ENCODE assay signal across 8 mouse cellular contexts in the genomic region with DNA sequence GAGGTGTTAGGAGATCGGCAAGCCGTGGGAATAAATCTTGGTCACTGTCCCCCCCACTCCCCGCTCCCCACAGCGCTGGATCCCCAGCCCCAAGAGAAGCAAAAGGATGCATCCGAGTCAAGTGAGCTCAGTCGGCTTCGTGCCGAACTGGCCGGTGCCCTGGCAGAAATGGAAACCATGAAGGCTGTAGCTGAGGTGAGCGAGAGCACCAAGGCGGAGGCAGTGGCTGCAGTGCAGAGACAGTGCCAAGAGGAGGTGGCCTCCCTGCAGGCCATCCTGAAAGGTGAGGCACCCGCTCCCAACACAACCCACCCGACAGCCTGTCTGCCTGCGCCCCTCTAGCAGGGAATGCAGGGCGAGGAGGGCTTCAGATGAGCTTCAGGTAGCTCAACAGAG. TPM values are rescaled to one million over a fixed set of nuclear protein-coding genes. Genes with fewer than 3 reads are reported as not detected.
A peak's percentile ranks its signal among the peaks of the same experiment; 100 is the strongest.
DNase-seq lines count a peak whose midpoint lies in the region; ATAC-seq and TF ChIP-seq lines count a peak whose summit lies in the region.

No protein-coding gene starts in this region.

- peaks cover 11% of the 10 kb centered on the region for H3K36me3 ChIP-seq in liver, adult 2 months (ENCODE audit: control insufficient read depth, insufficient read depth, low read length)
- H3K36me3 ChIP-seq in limb, embryonic 12.5 days: peaks cover 29% of the 10 kb centered on the region; the same call in 1 of the 2 replicates

- 0 out of 2 replicates have a peak, but pooled peaks cover 7% of the 10 kb centered on the region for H3K9me3 ChIP-seq in limb, embryonic 12.5 days

- H3K4me2 ChIP-seq in limb, embryonic 12.5 days: peak overlapping the region; percentile 78

- H3K27me3 ChIP-seq in liver, adult 2 months (ENCODE audit: control insufficient read depth, insufficient read depth, low read length): no peaks in the 10 kb centered on the region
- H3K27me3 ChIP-seq in limb, embryonic 12.5 days: no peaks in the 10 kb centered on the region

- H3K4me3 ChIP-seq in liver, adult 2 months (ENCODE audit: insufficient read depth, low read depth, low read length): peak overlapping the region; percentile 79
- H3K4me3 ChIP-seq in embryonic fibroblast, embryonic 13.5 days (ENCODE audit: insufficient read depth, low read length): peak overlapping the region; percentile 77
- H3K4me3 ChIP-seq in limb, embryonic 12.5 days (replicated peaks): peak overlapping the region; percentile 66

- DNase-seq in liver, adult 2 months (ENCODE audit: extremely low read depth, low read depth, low spot score): no peak
- DNase-seq in liver: no peak
- DNase-seq in ovary, postnatal 10 days (ENCODE audit: low spot score): no peak
- DNase-seq in spleen, postnatal 14 days (ENCODE audit: low spot score in 2 of 2): no peak
- DNase-seq in urinary bladder, postnatal 36 days (ENCODE audit: low spot score in 2 of 2): no peak

- no peak overlapping the region for H3K27ac ChIP-seq in liver, adult 2 months (replicated peaks; ENCODE audit: insufficient read depth, low read depth, low read length)
- no peak overlapping the region for H3K27ac ChIP-seq in embryonic fibroblast, embryonic 13.5 days (ENCODE audit: insufficient read depth, low read length)
- H3K27ac ChIP-seq in limb, embryonic 12.5 days: no peak overlapping the region

- TF ChIP-seq POLR2A in liver, adult 2 months (IDR thresholded peaks at IDR 0.05; ENCODE audit: extremely low read depth, insufficient read depth, low read length): no peak
- TF ChIP-seq POLR2A in embryonic fibroblast, embryonic 13.5 days (IDR thresholded peaks at IDR 0.05; ENCODE audit: low read depth, low read length): no peak

- ATAC-seq in limb, embryonic 12.5 days (ENCODE audit: insufficient number of reproducible peaks, insufficient read depth, low FRiP score, low TSS enrichment, low read depth): peak; percentile 26; the same call in 1 of the 2 replicates
- peak; percentile 3; the same call in 1 of the 2 replicates for ATAC-seq in neutrophil, adult 5-6 weeks (ENCODE audit: extremely low read depth, insufficient number of reproducible peaks, low FRiP score, poor library complexity, severe bottlenecking)

- 26% methylated on average over 15 of the region's 15 CpGs for WGBS in liver, adult 2 months
- WGBS in limb, embryonic 12.5 days: 35% methylated on average over 15 of the region's 15 CpGs

- H3K9ac ChIP-seq in liver, adult 2 months (ENCODE audit: low read depth, low read length): peak overlapping the region; percentile 14; the same call in 1 of the 2 replicates
- peak overlapping the region; percentile 80 for H3K9ac ChIP-seq in limb, embryonic 12.5 days (replicated peaks)

- TF ChIP-seq CTCF in liver, adult 2 months (IDR thresholded peaks at IDR 0.05; ENCODE audit: low read depth, low read length): no peak
- TF ChIP-seq CTCF in embryonic fibroblast, embryonic 13.5 days (IDR thresholded peaks at IDR 0.05; ENCODE audit: borderline replicate concordance, insufficient read depth, low read length): no peak

- peaks cover 8% of the 10 kb centered on the region for H3K4me1 ChIP-seq in liver, adult 2 months (ENCODE audit: control insufficient read depth, insufficient read depth, low read length)
- no peaks in the 10 kb centered on the region for H3K4me1 ChIP-seq in embryonic fibroblast, embryonic 13.5 days (ENCODE audit: control insufficient read depth, insufficient read depth, low read length)
- H3K4me1 ChIP-seq in limb, embryonic 12.5 days (replicated peaks): peaks cover 18% of the 10 kb centered on the region

- no peaks in the 10 kb centered on the region for H3K79me2 ChIP-seq in liver, adult 2 months (ENCODE audit: control insufficient read depth, insufficient read depth, low read length)

RNA-seq across cellular contexts. Expression of gene Rabep2, which starts 0.9 kb away (rescaled TPM):
- total RNA-seq in liver, adult 2 months (2014; rRNA removed): 6.5 and 8.6 TPM in 2 replicates
- 9.8 and 15.1 TPM in 2 replicates for polyA plus RNA-seq in liver, adult 2 months (2012; rRNA removed)
- polyA plus RNA-seq in embryonic fibroblast, embryonic 13.5 days (2011; ENCODE audit: insufficient read length, low read depth, missing spikeins): 13.3 and 20.6 TPM in 2 replicates
- polyA plus RNA-seq in limb, embryonic 12.5 days (2016; fragmentation: Nextera tagmentation; extraction: Ambion mirVana): 37.1 and 37.7 TPM in 2 replicates
- 117 and 130 TPM in 2 replicates for total RNA-seq in neutrophil, adult 5-6 weeks (2017)

RNA-seq across cellular contexts. Expression of gene Cd19, which starts 14.8 kb away (rescaled TPM):
- 0.18 and 0.87 TPM in 2 replicates for total RNA-seq in liver, adult 2 months (2014; rRNA removed)
- polyA plus RNA-seq in liver, adult 2 months (2012; rRNA removed): 0.47 and 1.7 TPM in 2 replicates
- not detected in 2 replicates for polyA plus RNA-seq in embryonic fibroblast, embryonic 13.5 days (2011; ENCODE audit: insufficient read length, low read depth, missing spikeins)
- not detected in 2 replicates for polyA plus RNA-seq in limb, embryonic 12.5 days (2016; fragmentation: Nextera tagmentation; extraction: Ambion mirVana)
- total RNA-seq in neutrophil, adult 5-6 weeks (2017): 585 and 589 TPM in 2 replicates

RNA-seq across cellular contexts. Expression of gene Nfatc2ip, which starts 33.0 kb away (rescaled TPM):
- total RNA-seq in liver, adult 2 months (2014; rRNA removed): 1.3 and 1.7 TPM in 2 replicates
- polyA plus RNA-seq in liver, adult 2 months (2012; rRNA removed): 2.1 and 2.8 TPM in 2 replicates
- 4.4 and 7.4 TPM in 2 replicates for polyA plus RNA-seq in embryonic fibroblast, embryonic 13.5 days (2011; ENCODE audit: insufficient read length, low read depth, missing spikeins)
- polyA plus RNA-seq in limb, embryonic 12.5 days (2016; fragmentation: Nextera tagmentation; extraction: Ambion mirVana): 2.9 and 3.2 TPM in 2 replicates
- total RNA-seq in neutrophil, adult 5-6 weeks (2017): 13.9 and 14.1 TPM in 2 replicates

RNA-seq across cellular contexts. Expression of gene Atp2a1, which starts 33.4 kb away (rescaled TPM):
- total RNA-seq in liver, adult 2 months (2014; rRNA removed): 5.0 TPM in 1 of 2 replicates, not detected in the other
- polyA plus RNA-seq in liver, adult 2 months (2012; rRNA removed): 0.21 and 0.34 TPM in 2 replicates
- polyA plus RNA-seq in embryonic fibroblast, embryonic 13.5 days (2011; ENCODE audit: insufficient read length, low read depth, missing spikeins): not detected in 2 replicates
- 52.5 and 54.1 TPM in 2 replicates for polyA plus RNA-seq in limb, embryonic 12.5 days (2016; fragmentation: Nextera tagmentation; extraction: Ambion mirVana)
- 0.37 and 1.6 TPM in 2 replicates for total RNA-seq in neutrophil, adult 5-6 weeks (2017)

RNA-seq across cellular contexts. Expression of gene Sh2b1, which starts 45.7 kb away (rescaled TPM):
- total RNA-seq in liver, adult 2 months (2014; rRNA removed): 4.6 and 7.7 TPM in 2 replicates
- polyA plus RNA-seq in liver, adult 2 months (2012; rRNA removed): 36.2 and 43.1 TPM in 2 replicates
- 27.7 and 31.3 TPM in 2 replicates for polyA plus RNA-seq in embryonic fibroblast, embryonic 13.5 days (2011; ENCODE audit: insufficient read length, low read depth, missing spikeins)
- polyA plus RNA-seq in limb, embryonic 12.5 days (2016; fragmentation: Nextera tagmentation; extraction: Ambion mirVana): 57.8 and 59.9 TPM in 2 replicates
- 30.0 and 34.0 TPM in 2 replicates for total RNA-seq in neutrophil, adult 5-6 weeks (2017)
